Mouse (Mus musculus): ENCODE data around the gene Klhl41. TPM values are rescaled to one million over a fixed set of nuclear protein-coding genes. Genes with fewer than 3 reads are reported as not detected.
A peak's percentile ranks its signal among the peaks of the same experiment; 100 is the strongest.

Gene Klhl41
- polyA plus RNA-seq, 1 experiment: 6.1 TPM

- Histone ChIP-seq H3K27ac (replicated peaks; ENCODE audit: low read depth, low read length) (no peak overlapping the region), H3K4me3 (ENCODE audit: insufficient read depth, low read depth, low read length) (no peak overlapping the region), H3K4me1 (ENCODE audit: control insufficient read depth, insufficient read depth, insufficient read length, low read length) (no peaks in the 10 kb centered on the region)
These were observed 44.2 kb downstream of the Klhl41 start for GRCm38 (mm10) chr2:69714126-69714525.

- no peaks in the 10 kb centered on the region for H3K4me1 ChIP-seq (ENCODE audit: control insufficient read depth, insufficient read depth, insufficient read length, low read length)
- no peak overlapping the region for H3K27ac ChIP-seq (replicated peaks; ENCODE audit: low read depth, low read length)
- H3K4me3 ChIP-seq (ENCODE audit: insufficient read depth, low read depth, low read length): no peak overlapping the region
These were observed 46.6 kb downstream of the Klhl41 start for GRCm38 (mm10) chr2:69716483-69716882.

DNA sequence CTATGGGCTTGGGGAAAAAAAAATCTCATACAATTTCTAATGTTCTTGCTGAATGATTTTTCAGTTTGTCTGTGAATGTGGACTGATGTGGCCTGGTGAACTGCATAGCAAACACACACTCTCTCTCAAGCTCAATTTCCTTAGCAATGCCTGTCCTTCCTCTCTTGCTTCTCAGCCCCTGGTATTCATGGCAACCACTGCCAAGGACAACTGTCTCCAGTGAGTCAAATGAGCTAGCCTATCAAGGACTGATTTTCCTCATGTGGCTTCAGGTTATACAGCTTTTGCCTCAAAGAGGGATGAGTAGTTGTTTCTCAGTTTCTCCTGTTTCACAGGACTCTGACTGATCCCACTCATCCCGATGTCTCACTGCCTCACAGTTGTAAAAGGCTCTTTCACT, 49.2 kb downstream of the Klhl41 start:
- Histone ChIP-seq H3K4me3 (ENCODE audit: insufficient read depth, low read depth, low read length) (no peak overlapping the region), H3K27ac (replicated peaks; ENCODE audit: low read depth, low read length) (no peak overlapping the region), H3K4me1 (ENCODE audit: control insufficient read depth, insufficient read depth, insufficient read length, low read length) (no peaks in the 10 kb centered on the region; the same call in 1 of the 2 replicates)

DNA sequence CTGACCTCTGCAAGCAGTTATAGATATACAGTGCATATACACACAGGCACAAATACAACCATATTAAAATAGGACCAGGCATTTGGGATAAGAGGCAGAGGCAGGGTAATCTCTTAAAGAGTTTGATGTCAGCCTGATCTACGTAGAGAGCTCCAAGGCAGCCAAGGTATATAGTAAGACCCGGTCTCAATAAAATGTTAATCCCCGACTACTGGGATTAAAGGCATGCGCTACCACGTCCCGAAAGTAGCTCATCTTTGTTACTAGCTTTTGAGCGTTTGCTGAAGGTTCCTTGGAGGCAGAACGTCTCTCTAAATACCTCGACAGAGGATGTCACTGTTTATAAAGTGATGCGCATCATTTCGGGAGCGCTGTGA, 52.3 kb downstream of the Klhl41 start, which contains the start of gene Ppig:
Gene Ppig, plus strand, starts transcription at position 273 of the 377 bp plus-strand sequence.
- Histone ChIP-seq H3K27ac (replicated peaks; ENCODE audit: low read depth, low read length) (peak within 1 kb of the TSS; percentile 95), H3K4me3 (ENCODE audit: insufficient read depth, low read depth, low read length) (peak within 1 kb of the TSS; percentile 96), H3K4me1 (ENCODE audit: control insufficient read depth, insufficient read depth, insufficient read length, low read length) (no peaks in the 10 kb centered on the region; the same call in 1 of the 2 replicates)

DNA sequence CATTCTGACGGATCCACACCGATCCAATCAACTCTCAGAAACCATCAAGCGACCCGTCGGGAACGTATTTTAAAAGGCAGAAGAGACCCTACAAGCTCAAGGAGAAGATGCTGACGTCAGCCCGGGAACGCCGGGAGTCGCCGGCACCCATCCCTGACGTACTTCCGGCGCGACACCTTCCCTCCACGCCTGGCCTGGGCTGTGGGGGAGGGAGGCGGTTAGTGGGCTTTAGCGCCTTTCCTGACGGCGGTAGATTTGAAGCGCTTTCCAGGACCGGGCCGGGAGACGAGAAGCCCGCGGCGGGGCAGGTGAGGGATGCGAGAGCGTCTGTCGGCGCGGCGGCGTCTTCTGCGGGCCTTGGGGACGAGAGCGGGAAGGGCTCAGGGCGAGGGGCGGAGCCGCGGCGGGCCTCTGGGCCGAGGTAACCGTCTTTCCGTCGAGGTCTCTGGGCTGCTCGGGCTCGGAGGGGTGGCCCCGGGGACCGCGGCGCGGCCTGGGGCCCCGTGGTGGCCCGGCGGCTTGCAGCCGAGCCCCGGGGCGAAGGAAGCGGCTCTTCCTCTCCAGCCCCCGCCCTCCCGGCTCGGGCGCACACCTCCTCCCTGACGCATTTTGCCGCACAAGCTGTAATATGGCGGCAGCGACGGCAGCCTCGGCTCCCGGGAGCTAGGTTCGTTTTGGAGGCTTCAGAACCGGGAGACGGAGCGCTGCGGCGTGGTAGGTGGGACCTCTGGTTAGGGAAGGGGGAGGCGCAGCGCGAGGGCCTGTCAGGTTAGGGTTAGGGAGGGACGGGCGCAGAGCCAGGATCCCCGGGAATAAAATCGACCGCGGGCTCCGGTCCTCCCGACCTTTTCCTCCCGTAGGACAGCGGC, 53.0 kb downstream of the Klhl41 start:
- peak overlapping the region; percentile 95 for H3K27ac ChIP-seq (replicated peaks; ENCODE audit: low read depth, low read length)
- H3K4me3 ChIP-seq (ENCODE audit: insufficient read depth, low read depth, low read length): peak overlapping the region; percentile 96
- no peaks in the 10 kb centered on the region; the same call in 1 of the 2 replicates for H3K4me1 ChIP-seq (ENCODE audit: control insufficient read depth, insufficient read depth, insufficient read length, low read length)

GRCm38 (mm10) chr2:69723519-69723825, 53.6 kb downstream of the Klhl41 start:
- Histone ChIP-seq H3K4me1 (ENCODE audit: control insufficient read depth, insufficient read depth, insufficient read length, low read length) (no peaks in the 10 kb centered on the region; the same call in 1 of the 2 replicates), H3K4me3 (ENCODE audit: insufficient read depth, low read depth, low read length) (peak overlapping the region; percentile 96), H3K27ac (replicated peaks; ENCODE audit: low read depth, low read length) (peak overlapping the region; percentile 95)

Other genes with a start within 250 kb of the Klhl41 start
- gene Lrp2, start 84.1 kb upstream of the Klhl41 start, polyA plus RNA-seq (2012; ENCODE audit: insufficient read depth, insufficient read length, missing spikeins): not detected in 2 replicates
- gene Bbs5, start 22.9 kb upstream of the Klhl41 start, polyA plus RNA-seq (2012; ENCODE audit: insufficient read depth, insufficient read length, missing spikeins): 5.2 and 7.1 TPM in 2 replicates
- 24.0 and 34.9 TPM in 2 replicates for gene Fastkd1, start 43.4 kb downstream of the Klhl41 start, polyA plus RNA-seq (2012; ENCODE audit: insufficient read depth, insufficient read length, missing spikeins)
- 41.1 and 66.3 TPM in 2 replicates for gene Ppig, start 52.4 kb downstream of the Klhl41 start, polyA plus RNA-seq (2012; ENCODE audit: insufficient read depth, insufficient read length, missing spikeins)
- 1.2 and 1.9 TPM in 2 replicates for gene Ccdc173, start 119.5 kb downstream of the Klhl41 start, polyA plus RNA-seq (2012; ENCODE audit: insufficient read depth, insufficient read length, missing spikeins)
- gene Phospho2, start 119.5 kb downstream of the Klhl41 start, polyA plus RNA-seq (2012; ENCODE audit: insufficient read depth, insufficient read length, missing spikeins): 18.2 and 29.3 TPM in 2 replicates
- gene Klhl23, start 151.8 kb downstream of the Klhl41 start, polyA plus RNA-seq (2012; ENCODE audit: insufficient read depth, insufficient read length, missing spikeins): 0.95 and 1.2 TPM in 2 replicates
- gene Ssb, start 191.4 kb downstream of the Klhl41 start, polyA plus RNA-seq (2012; ENCODE audit: insufficient read depth, insufficient read length, missing spikeins): 116 and 117 TPM in 2 replicates
- gene Mettl5, start 215.5 kb downstream of the Klhl41 start, polyA plus RNA-seq (2012; ENCODE audit: insufficient read depth, insufficient read length, missing spikeins): 31.0 and 32.3 TPM in 2 replicates
- 39.5 and 42.2 TPM in 2 replicates for gene Ubr3, start 227.1 kb downstream of the Klhl41 start, polyA plus RNA-seq (2012; ENCODE audit: insufficient read depth, insufficient read length, missing spikeins)

Measured in brown adipose tissue, adult 24 weeks (tissue).